Mouse (Mus musculus) liver, embryonic 14.5 days (tissue): ENCODE results near the gene Man1c1. TPM values are rescaled to one million over a fixed set of nuclear protein-coding genes. Genes with fewer than 3 reads are reported as not detected.

Source experiments
- ATAC-seq: fragments of 200-750 bp; cut with Nextera tagmentation; 2 replicates; pipeline ENCODE4 v1.8.0; 2017; ENCODE audit warnings: moderate number of reproducible peaks, mild to moderate bottlenecking, moderate library complexity; ENCODE audit not compliant: insufficient read depth
- DNase-seq, 3 experiments: peaks; one replicate each; pipeline ENCODE4 v3.0.0-alpha.2; 2012 to 2013; ENCODE audit warnings: low read depth in 3 of 3, low spot score in 3 of 3
- H3K27ac ChIP-seq: fragments of 300-500 bp; sonication (generic); 2 replicates; pipeline ENCODE4 v1.5.1; 2014; ENCODE audit warnings: moderate library complexity, mild to moderate bottlenecking, control low read depth, inconsistent platforms
- H3K27me3 ChIP-seq: fragments of 300-500 bp; sonication (generic); 2 replicates; pipeline ENCODE4 v1.6.1; 2014; ENCODE audit warnings: mild to moderate bottlenecking, low read length, moderate library complexity; ENCODE audit not compliant: control insufficient read depth, insufficient read depth
- H3K36me3 ChIP-seq: fragments of 300-500 bp; sonication (generic); replicated peaks from 2 replicates; pipeline ENCODE4 v1.6.1; 2014; ENCODE audit warnings: low read depth; ENCODE audit not compliant: control insufficient read depth, insufficient read depth
- H3K4me1 ChIP-seq, 2 experiments: fragments of 200-500 bp in 1 of 2; fragments of 300-500 bp in 1 of 2; sonication (generic) in 1 of 2; replicated peaks; 2 replicates each; pipeline ENCODE4 v1.6.1; 2012 to 2014; ENCODE audit warnings: antibody characterized with exemption in 1 of 2, inconsistent platforms in 1 of 2, low read length in 1 of 2; ENCODE audit not compliant: control insufficient read depth in 2 of 2, insufficient read depth in 2 of 2
- H3K4me2 ChIP-seq: fragments of 300-500 bp; sonication (generic); 2 replicates; pipeline ENCODE4 v1.6.1; 2014; ENCODE audit warnings: low read depth, mild to moderate bottlenecking, control low read depth, moderate library complexity
- H3K4me3 ChIP-seq, 2 experiments: fragments of 200-500 bp in 1 of 2; fragments of 300-500 bp in 1 of 2; sonication (generic) in 1 of 2; 2 replicates each; pipeline ENCODE4 v1.5.1; 2012 to 2014; ENCODE audit warnings: low read depth in 2 of 2, low read length in 2 of 2, mild to moderate bottlenecking in 2 of 2, control low read depth in 1 of 2, inconsistent platforms in 1 of 2, moderate library complexity in 1 of 2; ENCODE audit not compliant: insufficient read depth in 1 of 2
- H3K9ac ChIP-seq: fragments of 300-500 bp; sonication (generic); replicated peaks from 2 replicates; pipeline ENCODE4 v1.6.1; 2014; ENCODE audit warnings: mild to moderate bottlenecking, control low read depth, moderate library complexity
- H3K9me3 ChIP-seq: fragments of 300-500 bp; sonication (generic); 2 replicates; pipeline ENCODE4 v1.6.1; 2016; ENCODE audit warnings: low read length, mixed read lengths; ENCODE audit not compliant: control insufficient read depth
- CTCF ChIP-seq: IDR thresholded peaks from 2 replicates; pipeline ENCODE4 v1.5.1; 2016; ENCODE audit warnings: antibody characterized with exemption, low read depth, control low read depth
- EP300 ChIP-seq: IDR thresholded peaks from 2 replicates; pipeline ENCODE4 v1.6.1; 2016; ENCODE audit warnings: antibody characterized with exemption, low read depth
- WGBS: fragments of 180-500 bp; shearing (Covaris S2); extraction: QIAGEN DNeasy Blood & Tissue Kit; methylation state at CpG from one replicate; pipeline ENCODE4 v1.1.7; 2014; ENCODE audit not compliant: insufficient replicate concordance; 5-methylcytosine and 5-hydroxymethylcytosine counted together
- polyA plus RNA-seq, 2 experiments: library from polyadenylated mRNA; depleted of rRNA in 1 of 2; stranded (reverse) in 1 of 2; unstranded in 1 of 2; fragments of >200 nt; fragmentation: Nextera tagmentation in 1 of 2; extraction: Ambion mirVana in 1 of 2; gene quantifications; 2 replicates each; pipeline versions ENCODE4 v1.2.1 to v1.2.3; 2012 to 2014

The Man1c1 gene
- polyA plus RNA-seq, 2 experiments: 1.2 to 1.9 TPM

DNA sequence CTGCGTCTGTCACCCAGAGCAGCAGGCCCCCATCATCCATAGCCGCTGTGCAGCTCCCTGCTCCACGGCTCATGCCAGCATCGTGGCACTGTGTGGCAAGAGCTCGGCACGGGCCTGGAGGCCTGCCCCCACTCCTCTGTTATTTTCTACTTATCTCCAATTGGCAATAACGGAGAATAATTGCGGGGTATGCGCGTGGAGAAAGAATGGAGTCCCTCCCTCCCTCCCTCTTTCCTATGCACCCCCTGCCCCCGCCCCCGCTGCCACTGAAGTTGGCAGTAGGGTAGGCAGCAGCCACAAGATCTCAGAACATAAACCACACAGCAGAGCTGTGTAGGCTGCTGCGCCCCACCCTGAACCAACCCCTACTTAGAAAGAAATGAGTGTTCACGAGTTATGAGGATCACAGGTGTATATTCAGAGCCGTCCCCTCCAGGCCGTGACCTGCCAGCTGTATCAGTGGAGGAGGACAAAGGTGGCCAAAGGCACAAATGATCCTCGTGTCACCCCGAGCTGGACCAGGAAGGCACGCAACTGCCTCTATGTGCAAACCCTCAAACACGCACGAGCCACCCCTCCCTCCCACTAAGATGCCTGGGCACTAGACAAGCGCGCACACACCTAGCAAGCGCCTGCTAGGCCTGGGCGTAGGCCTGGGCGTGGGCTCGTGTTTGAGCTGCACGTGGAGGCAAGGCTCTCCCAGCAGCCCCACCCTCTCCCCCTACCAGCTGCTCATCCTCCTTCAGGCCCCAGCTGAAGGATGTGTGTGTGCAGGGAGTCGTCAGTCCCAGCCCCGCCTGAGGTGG lies 62.2 kb downstream of the Man1c1 start:
- no peak for ATAC-seq

GRCm38 (mm10) chr4:134639325-134639724 lies 64.8 kb downstream of the Man1c1 start:
- no peaks in the 10 kb centered on the region for H3K36me3 ChIP-seq
- H3K27ac ChIP-seq: no peak overlapping the region
- H3K27me3 ChIP-seq: no peaks in the 10 kb centered on the region
- H3K9me3 ChIP-seq: no peaks in the 10 kb centered on the region
- no peaks in the 10 kb centered on the region for H3K4me1 ChIP-seq
- no peak overlapping the region for H3K4me2 ChIP-seq
- DNase-seq (no peak), ATAC-seq (no peak)
- TF ChIP-seq CTCF: no peak
- no peak for TF ChIP-seq EP300
- 68% methylated on average over 7 of the region's 7 CpGs for WGBS
- no peak overlapping the region for H3K4me3 ChIP-seq
- no peak overlapping the region for H3K9ac ChIP-seq

More for the DNA sequence above, 62.2 kb downstream of the Man1c1 start:
- TF ChIP-seq EP300: no peak
- TF ChIP-seq CTCF: no peak
- 63% methylated on average over 30 of the region's 30 CpGs for WGBS
- no peak overlapping the region for H3K4me2 ChIP-seq
- H3K4me1 ChIP-seq: no peaks in the 10 kb centered on the region
- H3K9me3 ChIP-seq: no peaks in the 10 kb centered on the region
- no peak overlapping the region for H3K27ac ChIP-seq
- H3K27me3 ChIP-seq: no peaks in the 10 kb centered on the region
- no peak overlapping the region for H3K9ac ChIP-seq
- H3K4me3 ChIP-seq: no peak overlapping the region
- no peak for DNase-seq
- no peaks in the 10 kb centered on the region for H3K36me3 ChIP-seq

DNA sequence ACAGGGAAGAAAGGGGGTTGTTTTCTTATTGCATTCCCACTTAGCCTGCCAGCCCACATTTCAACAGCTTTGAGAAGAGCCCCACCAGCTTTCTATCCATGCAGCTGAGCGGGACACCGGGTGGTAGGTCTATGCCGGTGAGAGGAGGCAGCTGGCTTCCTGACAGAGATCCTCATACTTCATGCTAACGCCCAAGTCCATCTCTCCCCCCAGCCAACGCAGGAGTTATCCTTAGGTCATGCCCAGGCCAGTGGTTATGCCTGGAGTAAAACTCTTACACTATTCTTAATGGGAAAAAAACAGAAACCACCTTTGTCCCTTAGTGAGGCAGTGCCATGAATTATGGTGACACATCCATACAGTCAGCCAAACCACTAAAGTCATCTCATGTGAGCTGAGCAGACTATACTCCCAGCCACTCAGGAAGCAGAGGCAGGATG lies 66.0 kb downstream of the Man1c1 start:
- Histone ChIP-seq H3K9me3 (no peaks in the 10 kb centered on the region), H3K27me3 (no peaks in the 10 kb centered on the region), H3K4me2 (no peak overlapping the region), H3K4me3 (no peak overlapping the region), H3K36me3 (no peaks in the 10 kb centered on the region), H3K4me1 (no peaks in the 10 kb centered on the region), H3K9ac (no peak overlapping the region), H3K27ac (no peak overlapping the region)
- no peak for TF ChIP-seq EP300
- TF ChIP-seq CTCF: no peak
- DNase-seq (no peak), ATAC-seq (no peak)
- WGBS: 32% methylated on average over 5 of the region's 5 CpGs

- TF ChIP-seq EP300: no peak
- WGBS: 55% methylated on average over 8 of the region's 8 CpGs
- DNase-seq (no peak), ATAC-seq (no peak)
- Histone ChIP-seq H3K27ac (no peak overlapping the region), H3K4me1 (no peaks in the 10 kb centered on the region), H3K27me3 (no peaks in the 10 kb centered on the region), H3K4me3 (no peak overlapping the region), H3K36me3 (no peaks in the 10 kb centered on the region), H3K9me3 (no peaks in the 10 kb centered on the region), H3K9ac (no peak overlapping the region), H3K4me2 (no peak overlapping the region)
Observed at GRCm38 (mm10) chr4:134636406-134636805, 67.7 kb downstream of the Man1c1 start.

- DNase-seq (no peak), ATAC-seq (no peak)
- Histone ChIP-seq H3K36me3 (no peaks in the 10 kb centered on the region), H3K9me3 (no peaks in the 10 kb centered on the region), H3K4me2 (no peak overlapping the region), H3K27me3 (no peaks in the 10 kb centered on the region), H3K9ac (no peak overlapping the region), H3K4me1 (no peaks in the 10 kb centered on the region), H3K27ac (no peak overlapping the region), H3K4me3 (no peak overlapping the region)
- TF ChIP-seq EP300 (no peak), CTCF (no peak)
- 72% methylated on average over 13 of the region's 13 CpGs for WGBS
Observed at GRCm38 (mm10) chr4:134634001-134634400, 70.1 kb downstream of the Man1c1 start.
